In genomic region chr17:25555666-25556629, GRCm38 (mm10) we compare ENCODE assay signal across 9 mouse cellular contexts. TPM values are rescaled to one million over a fixed set of nuclear protein-coding genes. Genes with fewer than 3 reads are reported as not detected.
DNase-seq lines count a peak whose midpoint lies in the region; ATAC-seq lines count a peak whose summit lies in the region.
"Had no signal": no experiment of that assay in that cellular context is flagged by ENCODE, and none has a peak within 500 bp of the region (broad histone marks: within the 10 kb centered on the region; RNA-seq: fewer than 3 reads in every experiment).

No protein-coding gene starts in this region.

- no peaks in the 10 kb centered on the region for H3K9me3 ChIP-seq in forebrain, embryonic 10.5 days
- H3K9me3 ChIP-seq in intestine, embryonic 16.5 days (ENCODE audit: control insufficient read depth, low read length): no peaks in the 10 kb centered on the region
- no peaks in the 10 kb centered on the region for H3K9me3 ChIP-seq in midbrain, embryonic 11.5 days (ENCODE audit: control insufficient read depth, low read length)

- peaks cover 46% of the 10 kb centered on the region for H3K4me1 ChIP-seq in forebrain, embryonic 10.5 days
- peaks cover 6% of the 10 kb centered on the region; the same call in 1 of the 2 replicates for H3K4me1 ChIP-seq in intestine, embryonic 16.5 days (ENCODE audit: control insufficient read depth, insufficient read depth, low read length)
- H3K4me1 ChIP-seq in midbrain, embryonic 11.5 days (ENCODE audit: control insufficient read depth, insufficient read depth, low read length): peaks cover 18% of the 10 kb centered on the region

- peak overlapping the region; percentile 53 for H3K4me3 ChIP-seq in forebrain, embryonic 10.5 days
- 0 out of 2 replicates have a peak overlapping the region, but pooled peaks have one; percentile 13 for H3K4me3 ChIP-seq in intestine, embryonic 16.5 days (ENCODE audit: low read length)
- peak overlapping the region; percentile 27 for H3K4me3 ChIP-seq in midbrain, embryonic 11.5 days (ENCODE audit: low read depth, low read length)

- peak; percentile 10 to 58 for DNase-seq in kidney, postnatal 25 days
- no peak for DNase-seq in kidney, postnatal 14 days
- DNase-seq in forebrain, embryonic 10.5 days (ENCODE audit: extremely low spot score, low spot score): peak; percentile 31
- DNase-seq in midbrain, embryonic 11.5 days (ENCODE audit: low spot score, missing footprints): peak; percentile 92
- DNase-seq in thymus, postnatal 0 days (ENCODE audit: low spot score): no peak
- no peak for DNase-seq in spleen, postnatal 36 days (ENCODE audit: low spot score in 2 of 2)

- H3K4me2 ChIP-seq in intestine, embryonic 16.5 days (ENCODE audit: low read depth, low read length): peak overlapping the region; percentile 51
- peak overlapping the region; percentile 73 for H3K4me2 ChIP-seq in midbrain, embryonic 11.5 days

- peaks cover 71% of the 10 kb centered on the region for H3K27me3 ChIP-seq in forebrain, embryonic 10.5 days (ENCODE audit: poor library complexity, severe bottlenecking)
- no peaks in the 10 kb centered on the region; the same call in 1 of the 2 replicates for H3K27me3 ChIP-seq in intestine, embryonic 16.5 days (replicated peaks; ENCODE audit: control insufficient read depth, insufficient read depth, low read length)
- H3K27me3 ChIP-seq in midbrain, embryonic 11.5 days (ENCODE audit: control insufficient read depth, insufficient read depth, low read length): no peaks in the 10 kb centered on the region
- H3K27me3 ChIP-seq: Patski had no signal

- H3K9ac ChIP-seq in intestine, embryonic 16.5 days (ENCODE audit: low read depth, low read length): 0 out of 2 replicates have a peak overlapping the region, but pooled peaks have one; percentile 4
- peak overlapping the region; percentile 66 for H3K9ac ChIP-seq in midbrain, embryonic 11.5 days (ENCODE audit: low read length)

- H3K27ac ChIP-seq in forebrain, embryonic 10.5 days: peak overlapping the region; percentile 83
- no peak overlapping the region for H3K27ac ChIP-seq in intestine, embryonic 16.5 days (ENCODE audit: low read length)
- peak overlapping the region; percentile 10; the same call in 1 of the 2 replicates for H3K27ac ChIP-seq in midbrain, embryonic 11.5 days (ENCODE audit: low read depth, low read length)

- 5% methylated on average over 29 of the region's 29 CpGs for WGBS in forebrain, embryonic 10.5 days
- 10% methylated on average over 29 of the region's 29 CpGs for WGBS in intestine, embryonic 16.5 days
- 6% methylated on average over 29 of the region's 29 CpGs for WGBS in midbrain, embryonic 11.5 days

- no peak for ATAC-seq in intestine, embryonic 16.5 days
- peak; percentile 67 for ATAC-seq in midbrain, embryonic 11.5 days (ENCODE audit: low FRiP score)
- ATAC-seq in CD4-positive, CD25-positive, alpha-beta regulatory T cell, adult 4 months: no peak

- H3K36me3 ChIP-seq in forebrain, embryonic 10.5 days (replicated peaks): no peaks in the 10 kb centered on the region
- H3K36me3 ChIP-seq in intestine, embryonic 16.5 days (ENCODE audit: control insufficient read depth, insufficient read depth, low read length): no peaks in the 10 kb centered on the region
- H3K36me3 ChIP-seq in midbrain, embryonic 11.5 days (ENCODE audit: control insufficient read depth, insufficient read depth, low read length): no peaks in the 10 kb centered on the region

RNA-seq across cellular contexts. Expression of gene Sox8, which starts 14.5 kb away (rescaled TPM):
- 10.9 and 12.1 TPM in 2 replicates for polyA plus RNA-seq in forebrain, embryonic 10.5 days (2016; fragmentation: Nextera tagmentation; extraction: Ambion mirVana)
- 3.6 and 4.3 TPM in 2 replicates for polyA plus RNA-seq in intestine, embryonic 16.5 days (2015; fragmentation: Nextera tagmentation; extraction: Ambion mirVana)
- polyA plus RNA-seq in midbrain, embryonic 11.5 days (2014; fragmentation: Nextera tagmentation; extraction: Ambion mirVana): 2.0 and 2.1 TPM in 2 replicates
- polyA plus RNA-seq in CD4-positive, CD25-positive, alpha-beta regulatory T cell, adult 4 months (2017; shearing (Covaris generic)): not detected
- polyA plus RNA-seq in thymus, postnatal 0 days (2015; fragmentation: Nextera tagmentation; extraction: Ambion mirVana): 0.23 and 0.26 TPM in 2 replicates

RNA-seq across cellular contexts. Expression of gene Lmf1, which starts 22.9 kb away (rescaled TPM):
- polyA plus RNA-seq in forebrain, embryonic 10.5 days (2016; fragmentation: Nextera tagmentation; extraction: Ambion mirVana): 22.0 and 24.0 TPM in 2 replicates
- polyA plus RNA-seq in intestine, embryonic 16.5 days (2015; fragmentation: Nextera tagmentation; extraction: Ambion mirVana): 39.1 and 40.6 TPM in 2 replicates
- 19.2 and 20.6 TPM in 2 replicates for polyA plus RNA-seq in midbrain, embryonic 11.5 days (2014; fragmentation: Nextera tagmentation; extraction: Ambion mirVana)
- 10 to 100 TPM; 22.0 to 26.0 TPM for polyA plus RNA-seq in CD4-positive, CD25-positive, alpha-beta regulatory T cell, adult 4 months (2017; shearing (Covaris generic))
- polyA plus RNA-seq in thymus, postnatal 0 days (2015; fragmentation: Nextera tagmentation; extraction: Ambion mirVana): 15.5 and 16.1 TPM in 2 replicates

RNA-seq across cellular contexts. Expression of gene Sstr5, which starts 58.9 kb away (rescaled TPM):
- polyA plus RNA-seq in forebrain, embryonic 10.5 days (2016; fragmentation: Nextera tagmentation; extraction: Ambion mirVana): 0.10 TPM in 1 of 2 replicates, not detected in the other
- 0.78 and 1.0 TPM in 2 replicates for polyA plus RNA-seq in intestine, embryonic 16.5 days (2015; fragmentation: Nextera tagmentation; extraction: Ambion mirVana)
- polyA plus RNA-seq in midbrain, embryonic 11.5 days (2014; fragmentation: Nextera tagmentation; extraction: Ambion mirVana): not detected in 2 replicates
- not detected for polyA plus RNA-seq in CD4-positive, CD25-positive, alpha-beta regulatory T cell, adult 4 months (2017; shearing (Covaris generic))
- 0.05 and 0.07 TPM in 2 replicates for polyA plus RNA-seq in thymus, postnatal 0 days (2015; fragmentation: Nextera tagmentation; extraction: Ambion mirVana)
- polyA plus RNA-seq: Patski had no signal

Comparison
In these comparisons a context has a peak if more than half of its experiments do, and no peak if none do; other contexts are left out.
1. DNase-seq: peak in kidney, postnatal 25 days (2 of 2), forebrain, embryonic 10.5 days (single experiment) and midbrain, embryonic 11.5 days (single experiment); none in kidney, postnatal 14 days (single experiment), thymus, postnatal 0 days (single experiment) and spleen, postnatal 36 days (0 of 2).
2. Peak in every context shown above with its lines, with median percentiles within 50 percentile points of each other: H3K4me3 ChIP-seq.